Mouse (Mus musculus) B cell, adult 2 months (primary cell): Measurements from ENCODE around the gene Ptpa.

Experiments
- DNase-seq, 2 experiments: peaks; one replicate each; pipeline ENCODE4 v3.0.0; 2022

Gene Ptpa

GRCm38 (mm10) chr2:30439631-30440030, 23.8 kb downstream of the Ptpa start:
- DNase-seq, result no peak

DNA sequence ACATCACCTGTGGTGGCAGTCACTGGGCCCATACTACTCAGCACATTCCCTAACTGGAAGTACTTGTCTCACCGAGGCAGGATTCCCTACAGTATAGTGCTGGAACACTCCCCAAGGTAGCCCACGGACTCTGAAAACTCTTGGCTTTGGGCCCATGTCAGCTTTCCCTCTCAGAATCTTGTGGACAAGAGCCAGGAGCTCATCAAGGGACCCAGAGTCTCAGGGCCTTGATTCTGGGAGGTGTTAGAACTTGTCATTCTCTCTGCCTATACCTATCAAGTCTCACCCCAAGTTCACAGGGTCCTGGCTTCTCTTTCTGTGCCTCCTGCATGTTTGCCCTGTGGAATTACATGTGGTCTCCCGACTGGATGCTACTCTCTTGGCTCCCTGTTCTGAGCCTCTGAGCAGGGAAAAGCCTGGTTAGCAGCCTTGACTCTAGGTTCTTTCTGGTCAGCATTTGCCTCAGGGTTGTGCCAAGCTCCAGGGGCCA, 24.4 kb downstream of the Ptpa start:
- no peak for DNase-seq

- DNase-seq, result peak in 1 of 2 experiments; percentile 78
These were observed 25.1 kb downstream of the Ptpa start for GRCm38 (mm10) chr2:30440701-30441517.

DNA sequence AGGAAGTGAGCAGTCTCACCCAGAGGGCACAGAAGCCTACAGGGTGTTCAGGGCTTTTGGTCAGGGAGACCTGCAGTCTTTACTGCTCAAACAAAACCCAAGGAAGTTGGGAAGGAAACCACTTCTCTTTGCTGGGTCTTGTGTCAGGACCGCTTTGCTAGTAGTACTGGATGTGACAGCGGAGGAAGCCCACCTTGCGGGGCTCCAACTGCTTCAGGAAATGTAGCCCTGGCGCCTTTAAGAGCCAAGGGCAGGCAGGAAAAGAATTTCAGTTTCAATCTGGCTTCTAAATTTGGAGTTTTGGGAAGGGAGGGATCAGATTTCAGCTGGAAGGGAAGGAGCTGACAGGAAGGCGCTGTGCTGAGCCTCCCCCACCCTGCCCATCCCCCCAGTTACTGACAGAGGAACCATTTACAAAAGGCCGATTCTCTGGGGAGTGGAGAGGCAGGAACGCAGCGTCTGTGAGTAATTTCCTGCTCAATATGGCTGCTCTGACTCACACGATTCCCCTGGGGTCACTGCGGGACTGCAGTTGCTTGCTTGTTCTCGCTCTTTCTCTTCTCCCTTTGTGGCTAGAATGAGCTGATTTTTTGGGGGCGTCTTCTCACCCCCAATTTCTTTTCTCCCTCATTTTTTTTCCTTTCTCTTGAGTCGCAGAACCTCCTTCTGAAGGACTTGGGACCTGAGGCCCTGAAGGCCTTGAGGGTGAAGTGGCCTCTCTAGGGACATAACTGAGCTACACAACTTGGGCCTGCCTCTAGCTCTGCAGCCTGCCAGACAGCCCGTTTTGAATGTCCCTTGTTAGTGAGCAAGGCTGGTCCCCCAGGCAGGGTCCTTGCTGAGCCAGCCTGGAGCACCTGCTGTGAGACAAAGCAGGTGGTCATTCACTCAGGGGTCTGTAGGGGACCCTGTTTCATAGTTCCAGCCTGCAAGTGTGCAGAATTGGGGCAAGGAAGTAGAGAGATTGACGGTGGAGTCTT, 26.0 kb downstream of the Ptpa start:
- peak; percentile 90 to 94 for DNase-seq

DNA sequence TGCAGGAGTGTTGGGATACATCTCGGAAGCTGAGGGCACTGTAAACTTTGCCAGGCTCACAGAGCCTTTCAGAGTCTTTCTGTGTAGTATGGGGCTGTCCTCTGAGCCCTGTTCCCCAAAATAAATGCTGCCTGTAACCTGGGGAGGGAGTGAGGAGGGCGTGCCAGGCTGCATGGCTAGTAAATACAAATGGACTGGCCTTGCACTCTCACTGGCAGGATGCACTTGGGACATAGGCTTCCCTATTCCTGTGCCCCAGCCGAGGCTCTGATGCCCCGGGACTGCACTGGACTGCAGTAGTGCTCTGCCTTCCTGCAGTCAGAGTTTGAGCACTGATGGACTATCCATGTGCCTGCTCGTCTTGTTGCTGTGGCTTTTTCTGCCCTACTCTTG, 26.7 kb downstream of the Ptpa start:
- peak in 1 of 2 experiments; percentile 30 for DNase-seq

- DNase-seq, result no peak
These were observed 27.4 kb downstream of the Ptpa start for GRCm38 (mm10) chr2:30443281-30443680.

GRCm38 (mm10) chr2:30444006-30444405, 28.2 kb downstream of the Ptpa start:
- no peak for DNase-seq

DNA sequence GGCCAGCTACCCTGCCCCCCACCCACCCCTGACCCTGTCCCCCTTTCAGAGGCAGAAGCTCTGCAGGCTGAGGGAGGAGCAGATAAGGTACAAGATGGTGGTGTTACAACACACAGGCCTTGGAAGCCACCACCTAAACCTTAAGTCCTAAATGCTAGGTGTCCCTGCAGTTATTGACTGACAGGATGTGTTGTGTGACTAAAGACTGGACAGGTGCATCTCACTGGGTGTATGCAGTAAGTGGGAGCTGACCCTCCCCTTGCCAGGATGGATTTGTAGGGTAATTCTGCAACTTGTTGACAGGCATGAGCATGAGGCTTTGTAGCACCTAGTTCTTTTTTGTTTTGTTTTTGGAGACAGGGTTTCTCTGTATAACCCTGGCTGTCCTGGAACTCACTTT, 28.6 kb downstream of the Ptpa start:
- DNase-seq, result no peak

DNA sequence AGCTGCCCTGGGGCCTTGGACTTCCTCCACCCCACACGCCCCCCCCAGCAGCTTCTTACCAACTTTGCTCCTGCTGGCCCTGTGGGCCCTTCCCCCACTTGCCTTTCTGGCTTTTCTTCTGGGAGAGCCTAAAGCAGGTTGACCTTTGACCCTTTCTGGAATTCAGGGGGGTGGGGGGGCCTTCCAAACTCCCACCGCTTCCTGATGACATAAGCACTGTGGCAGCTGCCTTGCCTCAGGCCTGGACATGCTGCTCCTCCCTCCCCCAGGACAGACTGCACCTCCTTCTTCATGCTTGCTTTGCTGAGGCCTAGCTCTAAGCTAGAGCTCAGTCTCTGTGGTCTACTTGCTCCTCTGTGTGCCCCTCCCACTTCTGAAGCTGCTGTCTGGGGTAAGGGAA, 29.5 kb downstream of the Ptpa start:
- DNase-seq, result no peak

DNA sequence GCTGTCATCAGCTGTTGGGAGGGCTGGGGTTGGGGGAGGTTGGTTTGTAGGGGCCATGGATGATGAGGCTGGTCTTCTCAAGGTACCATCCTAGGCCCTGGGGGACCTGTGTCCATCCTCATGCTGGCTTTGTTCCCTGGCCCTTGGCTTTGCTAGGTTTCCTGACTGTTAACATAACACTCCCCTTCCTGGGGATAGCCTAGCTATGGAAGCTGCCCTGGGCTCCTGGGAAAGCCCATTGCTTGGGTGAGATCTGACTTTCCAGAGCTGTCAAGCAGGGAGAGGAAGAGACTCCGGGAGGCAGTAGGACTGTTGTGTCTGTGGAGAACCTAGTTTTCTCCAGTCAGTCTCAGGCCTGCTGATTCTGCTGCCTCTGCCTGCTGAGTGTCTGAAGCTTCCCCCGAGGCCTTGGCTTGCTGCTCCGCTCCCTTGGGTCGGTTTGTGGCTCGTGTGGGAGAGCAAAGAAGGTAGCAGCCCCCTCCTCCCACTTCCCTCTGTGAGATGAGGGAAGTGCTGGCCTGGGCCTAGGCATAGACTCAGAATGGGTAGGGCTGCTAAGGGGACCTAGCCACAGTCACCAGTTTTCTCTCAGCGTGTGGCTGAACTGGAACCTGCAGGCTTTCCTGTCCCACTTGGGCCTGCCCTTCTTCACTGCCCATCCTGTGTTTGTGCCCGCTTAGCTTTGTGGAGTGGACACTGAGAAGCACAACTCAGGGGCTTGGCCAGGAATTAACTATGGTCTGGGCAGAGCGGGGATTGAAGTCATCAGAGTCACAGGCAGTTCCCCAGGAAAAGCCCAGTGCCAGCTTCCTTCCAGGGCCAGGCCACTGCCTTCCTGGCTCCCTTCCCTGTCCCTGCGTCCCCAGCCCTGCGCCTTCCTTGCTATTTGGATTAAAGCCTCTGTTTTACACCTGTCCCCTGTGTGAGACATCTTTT, 31.3 kb downstream of the Ptpa start:
- no peak for DNase-seq

DNA sequence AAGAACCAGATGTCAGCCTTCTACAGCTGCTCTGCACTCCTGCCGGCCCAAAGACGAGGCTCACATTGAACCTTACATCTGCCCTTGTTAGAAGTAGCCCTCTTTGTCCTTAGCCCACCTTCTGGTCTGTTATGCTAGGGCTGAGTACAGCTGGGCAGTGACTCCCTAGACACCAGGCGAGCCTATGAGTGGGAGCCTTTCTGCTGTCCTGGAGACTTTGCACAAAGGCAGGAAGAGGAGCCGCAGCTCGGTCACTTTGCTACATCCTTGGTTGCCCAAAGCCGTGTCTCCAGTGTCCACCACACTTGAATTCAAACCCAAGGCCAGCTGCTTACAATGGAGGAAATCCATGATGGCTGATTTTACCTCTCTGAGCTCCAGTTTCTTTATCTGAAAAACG, 32.5 kb downstream of the Ptpa start:
- no peak for DNase-seq

DNA sequence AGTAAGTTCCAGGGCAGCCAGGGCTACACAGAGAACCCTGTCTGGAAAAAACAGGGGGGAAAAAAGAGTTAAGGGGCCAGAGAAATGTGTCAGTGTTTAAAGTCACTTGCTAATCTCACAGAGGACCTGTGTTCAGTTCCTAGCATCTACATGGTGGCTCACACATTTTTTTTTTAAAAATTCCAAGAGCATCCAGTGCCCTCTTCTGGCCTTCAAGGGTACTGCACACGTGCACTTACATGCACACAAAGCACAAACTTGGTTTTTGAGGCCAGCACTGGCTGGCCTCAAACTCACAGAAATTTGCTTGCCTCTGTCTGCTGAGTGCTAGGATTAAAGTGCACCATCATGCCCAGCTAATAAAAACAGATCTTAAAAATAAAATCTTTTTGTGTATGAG, 34.7 kb downstream of the Ptpa start:
- peak; percentile 38 to 40 for DNase-seq

DNA sequence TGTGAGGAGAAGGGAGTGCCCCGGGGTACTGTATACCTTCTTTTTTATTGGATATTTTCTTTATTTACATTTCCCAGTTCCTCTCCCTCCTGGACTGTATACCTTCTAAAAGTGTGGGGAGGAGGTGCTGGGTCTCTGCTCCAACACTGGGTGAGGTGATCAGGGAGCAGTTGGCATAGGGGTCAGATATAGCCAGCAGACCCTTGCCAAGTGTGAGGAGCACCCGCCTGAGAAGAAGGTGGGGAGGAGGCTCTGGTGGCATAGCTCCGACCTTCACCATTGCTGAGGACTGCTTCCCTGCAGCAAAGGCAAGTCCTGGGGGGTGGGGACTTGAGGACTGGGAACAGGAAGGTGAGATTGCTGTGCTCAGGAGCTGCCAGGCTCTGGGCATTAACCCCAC, 35.7 kb downstream of the Ptpa start:
- DNase-seq, result no peak

GRCm38 (mm10) chr2:30453570-30453969, 37.7 kb downstream of the Ptpa start:
- DNase-seq, result no peak

DNA sequence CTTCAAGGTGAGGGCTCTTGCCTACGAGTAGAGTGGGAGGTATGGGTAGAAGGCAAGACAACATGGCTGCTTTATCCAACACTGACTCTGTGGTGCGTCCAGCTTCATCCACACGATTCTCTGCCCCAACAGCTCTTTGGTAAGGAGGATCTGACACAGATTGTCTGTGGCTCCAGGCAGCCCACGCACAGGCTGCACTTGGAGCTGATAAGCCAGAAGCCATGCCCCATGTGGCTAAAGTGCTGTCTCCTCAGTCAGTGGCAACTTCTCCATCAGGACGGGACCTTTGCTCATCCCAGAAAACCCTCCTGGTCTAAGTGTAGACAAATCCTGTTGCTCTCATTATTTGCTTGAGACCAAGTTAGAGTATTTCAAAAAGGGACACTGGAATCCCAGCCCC, 38.7 kb downstream of the Ptpa start:
- DNase-seq, result no peak

DNA sequence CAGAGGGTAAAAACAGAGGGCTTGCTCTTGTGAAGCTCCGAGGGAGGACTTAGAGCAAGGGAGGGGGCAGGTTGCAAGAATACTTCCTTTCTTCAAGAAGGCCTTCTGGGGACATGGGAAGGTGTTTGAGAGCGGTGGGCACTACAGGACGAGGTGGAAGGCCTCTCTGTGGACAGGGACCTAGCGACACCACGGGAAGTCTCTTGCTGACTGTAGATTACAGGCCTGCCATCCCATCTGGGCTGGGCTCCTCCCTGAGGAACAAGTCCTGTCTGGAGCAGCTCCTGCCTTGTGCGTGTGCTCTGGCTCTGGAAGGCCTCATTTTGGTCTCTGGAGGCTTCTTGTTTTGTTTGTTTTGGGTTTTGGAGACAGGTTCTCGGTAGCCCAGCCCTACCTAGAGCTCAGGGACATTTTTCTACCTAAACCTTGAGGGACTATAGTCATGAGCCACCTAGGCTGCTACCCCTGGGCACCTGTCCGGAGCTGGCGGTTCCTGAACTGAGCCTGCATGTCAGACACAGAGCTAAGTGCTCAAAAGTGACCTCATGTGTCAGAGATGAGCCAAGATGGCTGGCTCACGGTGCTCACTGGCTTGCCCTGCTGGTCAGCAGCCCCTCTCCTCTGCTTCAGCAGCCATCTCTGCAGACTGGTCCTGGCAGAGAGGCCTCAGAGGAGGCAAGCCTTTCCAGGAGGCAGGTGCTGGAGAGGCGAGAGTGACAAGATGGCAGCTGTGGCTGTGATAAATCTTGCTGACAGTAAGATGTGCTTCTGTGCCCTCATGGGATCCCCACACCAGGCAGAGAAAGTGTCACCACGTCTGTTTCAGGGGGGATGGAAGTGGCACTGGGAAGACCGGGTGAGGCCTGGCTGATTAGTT, 40.5 kb downstream of the Ptpa start:
- no peak for DNase-seq

DNA sequence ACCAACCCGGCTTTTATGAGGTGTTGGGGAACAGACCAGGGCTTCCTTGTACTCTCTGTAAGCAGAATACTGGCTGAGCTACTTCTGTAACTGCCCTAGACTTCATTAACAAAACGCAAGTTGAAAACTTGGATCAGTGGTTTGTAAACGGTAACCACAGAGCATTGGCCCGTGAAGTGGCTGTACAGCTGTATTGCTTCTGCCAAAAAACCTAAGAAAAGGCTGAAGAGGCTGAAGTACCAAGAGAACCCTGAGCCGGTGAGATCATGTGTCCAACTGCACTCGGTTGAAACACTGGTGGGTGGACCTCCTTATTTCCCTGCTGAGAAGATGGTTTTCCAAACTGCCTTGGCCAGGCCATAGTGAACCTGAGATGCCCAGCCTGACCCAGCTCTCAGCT, 42.5 kb downstream of the Ptpa start:
- no peak for DNase-seq

DNA sequence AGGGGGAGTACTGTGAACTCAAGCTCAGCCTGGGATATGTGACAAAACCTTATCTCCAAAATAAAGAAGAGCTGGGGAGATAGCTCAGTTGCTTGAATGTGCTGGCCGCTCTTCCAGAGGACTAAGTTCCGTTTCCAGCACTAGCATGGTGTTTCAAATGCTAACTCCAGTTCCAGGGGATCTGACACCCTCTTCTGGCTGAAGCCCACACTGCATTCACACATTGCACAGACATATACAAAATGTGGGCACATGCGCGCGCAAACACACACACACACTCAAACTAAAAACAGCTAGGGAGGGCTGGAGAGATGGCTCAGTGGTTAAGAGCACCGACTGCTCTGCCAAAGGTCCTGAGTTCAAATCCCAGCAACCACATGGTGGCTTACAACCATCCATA, 43.4 kb downstream of the Ptpa start:
- no peak for DNase-seq

DNA sequence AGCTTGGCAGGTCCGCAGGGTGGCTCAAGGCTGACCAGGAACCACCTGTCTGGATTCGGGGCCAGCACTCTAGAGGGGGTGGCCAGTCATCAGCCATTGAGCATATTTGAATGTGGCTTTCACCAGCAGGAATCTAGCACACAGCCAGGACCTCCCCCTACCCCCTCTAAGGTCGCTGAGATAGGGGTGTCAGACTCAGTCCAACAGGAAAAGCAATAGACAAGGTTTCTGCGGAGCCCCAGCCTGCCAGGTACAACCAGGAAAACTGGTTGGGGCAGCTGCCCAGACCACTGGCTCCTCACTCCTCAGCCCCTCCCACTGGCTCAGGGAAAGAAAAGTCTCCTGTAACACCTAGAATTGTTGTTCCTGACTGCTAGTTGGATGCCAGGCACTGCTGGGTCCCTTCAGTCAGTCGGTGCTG, 47.5 kb downstream of the Ptpa start:
- DNase-seq, result no peak

GRCm38 (mm10) chr2:30463904-30464330, 48.1 kb downstream of the Ptpa start:
- DNase-seq, result peak; percentile 71 to 78

DNA sequence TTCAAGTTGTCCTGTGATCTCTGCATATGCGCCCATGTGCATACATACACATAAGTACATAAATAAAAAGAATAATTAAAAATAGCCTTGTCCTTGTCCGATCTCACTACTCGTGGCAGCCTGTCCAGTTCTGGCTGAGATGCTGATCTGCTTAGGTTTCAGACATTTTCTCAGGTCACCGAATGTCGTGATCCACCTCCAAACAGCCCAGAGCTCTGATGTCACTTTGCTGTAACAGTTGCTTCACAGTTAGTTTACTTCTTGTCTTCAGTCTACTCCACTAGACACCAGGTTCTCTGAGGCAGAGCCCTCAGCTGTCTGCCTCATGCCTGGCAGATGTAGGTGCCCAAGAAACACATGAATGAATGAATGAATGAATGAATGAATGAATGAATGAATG, 48.6 kb downstream of the Ptpa start:
- DNase-seq, result no peak
